Mouse (Mus musculus) heart, postnatal 0 days (tissue): ENCODE measurements at regions not wholly inside any gene's neighbourhood (a gene's known extent, or its start where the extent isn't known, plus 50 kb on each side); places are given as distances from the start of the nearest gene placed in this dataset.

Experiments used
- CTCF ChIP-seq: IDR thresholded peaks from 2 replicates; pipeline ENCODE4 v1.5.1; 2016; ENCODE audit warnings: antibody characterized with exemption, control low read depth, low read depth
- EP300 ChIP-seq: IDR thresholded peaks from 2 replicates; pipeline ENCODE4 v1.6.1; 2016; ENCODE audit warnings: antibody characterized with exemption, low read depth

DNA sequence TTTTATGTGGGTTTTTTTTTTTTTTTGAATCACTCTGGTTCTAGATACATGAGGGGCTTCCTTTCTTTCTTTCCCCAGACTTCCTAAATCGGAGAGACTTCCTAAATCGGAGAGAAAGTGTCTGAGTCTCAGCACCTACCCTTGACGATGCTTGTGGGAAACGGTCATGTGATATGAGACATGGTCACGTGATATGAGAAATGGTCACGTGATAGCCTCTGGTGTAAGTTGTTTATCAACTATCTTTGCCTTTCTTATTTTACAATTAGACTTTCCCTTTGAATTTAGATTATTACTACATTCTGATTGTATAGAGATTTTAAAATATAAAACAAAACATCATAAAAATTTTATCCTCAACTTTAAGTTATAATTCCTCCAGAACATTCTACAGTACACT lies 330.1 kb upstream of the Frg1 start:
- no peak for TF ChIP-seq CTCF
- no peak for TF ChIP-seq EP300
